Mouse (Mus musculus) layer of hippocampus, adult 2 months (tissue): Measurements from ENCODE around the gene Olfr1356. TPM values are rescaled to one million over a fixed set of nuclear protein-coding genes. Genes with fewer than 3 reads are reported as not detected.
"Not testable (repeated sequence)": the region's sequence is repeated elsewhere in the genome, so short reads cannot be mapped to it uniquely, and the experiment has no call there.

Source experiments
- DNase-seq, 2 experiments: peaks; one replicate each; pipeline ENCODE4 v3.0.0; 2022; ENCODE audit warnings: low spot score in 2 of 2
- H3K27ac ChIP-seq: fragments of 200-600 bp; 2 replicates; pipeline ENCODE4 v1.8.1; 2022
- H3K4me3 ChIP-seq: fragments of 200-600 bp; 2 replicates; pipeline ENCODE4 v1.8.1; 2022; ENCODE audit warnings: mild to moderate bottlenecking
- CTCF ChIP-seq: fragments of 200-600 bp; conservative IDR thresholded peaks from 2 replicates; pipeline ENCODE4 v1.8.1; 2022; ENCODE audit warnings: antibody characterized with exemption, mild to moderate bottlenecking, moderate library complexity
- long read RNA-seq, 2 experiments: library from polyadenylated mRNA; stranded (forward); transcript quantifications; one replicate each; pipeline ENCODE4 v2.0.0; 2021; ENCODE audit warnings: borderline mapping rate in 2 of 2
- total RNA-seq, 2 experiments: library from RNA; stranded (reverse); gene quantifications; 2 replicates each; pipeline ENCODE4 v1.2.3; 2021

The Olfr1356 gene
- total RNA-seq, result under 1 TPM in 1 of 2 experiments, not detected in 1; 0.13 TPM
- long read RNA-seq, experiment 1, result 0 reads
- long read RNA-seq, experiment 2, result 0 reads

- TF ChIP-seq CTCF, result no peak
- no peak within 1 kb of the TSS for H3K4me3 ChIP-seq
- no peak within 1 kb of the TSS for H3K27ac ChIP-seq
- no peak for DNase-seq
These were observed at the start of gene Olfr1356 for GRCm38 (mm10) chr10:78852066-78852465. Gene Olfr1356 (minus strand): TSS chr10:78852166.

GRCm38 (mm10) chr10:78875240-78875639, 23.3 kb upstream of the Olfr1356 start, which contains the start of gene Olfr1355:
Gene Olfr1355 (plus strand): TSS chr10:78875540.
- no peak within 1 kb of the TSS for H3K4me3 ChIP-seq
- H3K27ac ChIP-seq, result no peak within 1 kb of the TSS
- no peak for TF ChIP-seq CTCF
- DNase-seq, result no peak

GRCm38 (mm10) chr10:78840456-78840855, 11.5 kb downstream of the Olfr1356 start:
- not testable (repeated sequence) for H3K4me3 ChIP-seq, DNase-seq, H3K27ac ChIP-seq

- Histone ChIP-seq H3K4me3 (peak overlapping the region; percentile 9; the same call in 1 of the 2 replicates), H3K27ac (peak overlapping the region; percentile 80)
- peak; percentile 71 to 84 for DNase-seq
- TF ChIP-seq CTCF, result no peak
These were observed 39.5 kb downstream of the Olfr1356 start for GRCm38 (mm10) chr10:78812358-78813060.

- no peak overlapping the region for H3K4me3 ChIP-seq
- H3K27ac ChIP-seq, result no peak overlapping the region
- 0 out of 2 replicates have a peak, but pooled peaks have one; percentile 9 for TF ChIP-seq CTCF
- no peak for DNase-seq
These were observed 50.5 kb downstream of the Olfr1356 start for GRCm38 (mm10) chr10:78801449-78801848.

Other genes with a start within 250 kb of the Olfr1356 start
- gene Olfr1357, start 234.1 kb downstream of the Olfr1356 start, total RNA-seq, result not detected
- gene Casp14, start 133.9 kb downstream of the Olfr1356 start, total RNA-seq, result not detected
- gene Ccdc105, start 99.1 kb downstream of the Olfr1356 start, total RNA-seq, result under 1 TPM; 0.81 to 0.84 TPM
- 10 to 100 TPM; 11.0 to 11.5 TPM for gene Slc1a6, start 71.7 kb downstream of the Olfr1356 start, total RNA-seq
- gene Olfr1355, start 23.4 kb upstream of the Olfr1356 start, total RNA-seq, result not detected
- gene Olfr1354, start 61.0 kb upstream of the Olfr1356 start, total RNA-seq, result not detected
- gene Olfr8, start 98.5 kb upstream of the Olfr1356 start, total RNA-seq, result not detected
- not detected for gene Olfr1353, start 111.1 kb upstream of the Olfr1356 start, total RNA-seq
- gene Olfr1352, start 128.9 kb upstream of the Olfr1356 start, total RNA-seq, result not detected
- gene Olfr1351, start 160.3 kb upstream of the Olfr1356 start, total RNA-seq, result not detected
- not detected for gene Olfr57, start 176.6 kb upstream of the Olfr1356 start, total RNA-seq
- 10 to 100 TPM; 22.3 to 28.0 TPM for gene 2610008E11Rik, start 245.4 kb upstream of the Olfr1356 start, total RNA-seq